Mouse (Mus musculus): Measurements from ENCODE around the gene Tpcn1.
A peak's percentile ranks its signal among the peaks of the same experiment; 100 is the strongest.

Gene Tpcn1

GRCm38 (mm10) chr5:120610906-120611305 lies 22.4 kb upstream of the Tpcn1 start:
- no peak for DNase-seq (ENCODE audit: extremely low read depth, low read depth)

- no peak for DNase-seq (ENCODE audit: extremely low read depth, low read depth)
These were observed 20.8 kb upstream of the Tpcn1 start for GRCm38 (mm10) chr5:120609246-120609775.

- DNase-seq (ENCODE audit: extremely low read depth, low read depth): no peak
These were observed 18.9 kb upstream of the Tpcn1 start for GRCm38 (mm10) chr5:120607335-120607734.

GRCm38 (mm10) chr5:120606590-120607200 lies 18.2 kb upstream of the Tpcn1 start:
- no peak for DNase-seq (ENCODE audit: extremely low read depth, low read depth)

GRCm38 (mm10) chr5:120605688-120606087 lies 17.2 kb upstream of the Tpcn1 start:
- peak; percentile 88 for DNase-seq (ENCODE audit: extremely low read depth, low read depth)

GRCm38 (mm10) chr5:120605241-120605661 lies 16.8 kb upstream of the Tpcn1 start:
- no peak for DNase-seq (ENCODE audit: extremely low read depth, low read depth)

GRCm38 (mm10) chr5:120604839-120605238 lies 16.4 kb upstream of the Tpcn1 start:
- peak; percentile 66 for DNase-seq (ENCODE audit: extremely low read depth, low read depth)

- DNase-seq (ENCODE audit: extremely low read depth, low read depth): no peak
These were observed 15.0 kb upstream of the Tpcn1 start for GRCm38 (mm10) chr5:120603515-120603914.

GRCm38 (mm10) chr5:120602210-120602609 lies 13.7 kb upstream of the Tpcn1 start:
- DNase-seq (ENCODE audit: extremely low read depth, low read depth): no peak

- DNase-seq (ENCODE audit: extremely low read depth, low read depth): no peak
These were observed 12.6 kb upstream of the Tpcn1 start for GRCm38 (mm10) chr5:120600946-120601668.

GRCm38 (mm10) chr5:120599625-120600024 lies 11.2 kb upstream of the Tpcn1 start:
- DNase-seq (ENCODE audit: extremely low read depth, low read depth): no peak

GRCm38 (mm10) chr5:120594485-120594884 lies 6.0 kb upstream of the Tpcn1 start:
- DNase-seq (ENCODE audit: extremely low read depth, low read depth): no peak

GRCm38 (mm10) chr5:120592141-120592540 lies 3.7 kb upstream of the Tpcn1 start:
- no peak for DNase-seq (ENCODE audit: extremely low read depth, low read depth)

GRCm38 (mm10) chr5:120590356-120591010 lies 2.0 kb upstream of the Tpcn1 start:
- DNase-seq (ENCODE audit: extremely low read depth, low read depth): no peak

GRCm38 (mm10) chr5:120587940-120588568 lies 419 bp downstream of the Tpcn1 start:
- no peak for DNase-seq (ENCODE audit: extremely low read depth, low read depth)

GRCm38 (mm10) chr5:120587616-120587926 lies 902 bp downstream of the Tpcn1 start:
- no peak for DNase-seq (ENCODE audit: extremely low read depth, low read depth)

GRCm38 (mm10) chr5:120586741-120587615 lies 1.5 kb downstream of the Tpcn1 start:
- DNase-seq (ENCODE audit: extremely low read depth, low read depth): no peak

GRCm38 (mm10) chr5:120584968-120585367 lies 3.5 kb downstream of the Tpcn1 start:
- DNase-seq (ENCODE audit: extremely low read depth, low read depth): no peak

GRCm38 (mm10) chr5:120583511-120583910 lies 5.0 kb downstream of the Tpcn1 start:
- DNase-seq (ENCODE audit: extremely low read depth, low read depth): no peak

- DNase-seq (ENCODE audit: extremely low read depth, low read depth): no peak
These were observed 6.5 kb downstream of the Tpcn1 start for GRCm38 (mm10) chr5:120582002-120582401.
